Mouse (Mus musculus) neural tube, postnatal 0 days (tissue): ENCODE measurements around the gene Fam71b. TPM values are rescaled to one million over a fixed set of nuclear protein-coding genes. Genes with fewer than 3 reads are reported as not detected.

Source experiments
- polyA plus RNA-seq: library from polyadenylated mRNA; unstranded; fragments of >200 nt; fragmentation: Nextera tagmentation; extraction: Ambion mirVana; gene quantifications from 2 replicates; pipeline ENCODE4 v1.2.1, GENCODE M21; 2015

The Fam71b gene
- polyA plus RNA-seq: not detected in 2 replicates

DNA sequence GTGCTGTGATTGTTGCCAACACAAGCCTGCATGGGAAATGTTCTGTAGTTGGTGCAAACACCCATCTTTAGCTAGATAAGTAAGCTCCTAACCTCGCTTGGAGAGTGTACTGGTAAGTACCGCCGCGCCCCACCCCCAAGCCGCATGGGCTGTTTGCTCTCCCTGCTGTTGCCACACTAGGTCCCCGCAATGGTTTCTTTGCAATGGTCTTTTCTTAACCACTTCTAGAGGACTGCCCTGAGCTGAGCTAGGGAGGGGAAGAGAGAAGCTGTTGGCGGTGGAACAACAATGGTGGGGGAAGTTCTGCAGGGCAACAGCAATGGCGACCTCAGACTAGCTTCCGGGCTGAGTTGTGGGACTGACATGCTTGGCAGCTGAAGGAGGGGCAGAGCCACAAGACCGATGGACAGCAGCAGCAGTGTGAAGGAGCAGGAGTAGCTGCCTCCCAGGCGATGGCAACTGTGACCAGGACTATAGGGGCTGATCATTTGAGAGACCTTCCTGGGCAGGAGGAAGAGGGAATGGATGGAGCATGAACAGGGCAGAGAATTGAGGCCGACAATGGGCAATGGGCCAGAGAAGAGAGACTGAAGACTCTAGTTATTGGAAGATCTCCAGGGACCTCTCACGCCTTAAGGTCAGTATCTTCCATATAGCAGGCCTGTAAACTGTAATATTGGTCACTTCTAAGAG, at the start of gene Fam71b:
Fam71b (plus strand) TSS at position 393 of the 693 bp plus-strand sequence.

DNA sequence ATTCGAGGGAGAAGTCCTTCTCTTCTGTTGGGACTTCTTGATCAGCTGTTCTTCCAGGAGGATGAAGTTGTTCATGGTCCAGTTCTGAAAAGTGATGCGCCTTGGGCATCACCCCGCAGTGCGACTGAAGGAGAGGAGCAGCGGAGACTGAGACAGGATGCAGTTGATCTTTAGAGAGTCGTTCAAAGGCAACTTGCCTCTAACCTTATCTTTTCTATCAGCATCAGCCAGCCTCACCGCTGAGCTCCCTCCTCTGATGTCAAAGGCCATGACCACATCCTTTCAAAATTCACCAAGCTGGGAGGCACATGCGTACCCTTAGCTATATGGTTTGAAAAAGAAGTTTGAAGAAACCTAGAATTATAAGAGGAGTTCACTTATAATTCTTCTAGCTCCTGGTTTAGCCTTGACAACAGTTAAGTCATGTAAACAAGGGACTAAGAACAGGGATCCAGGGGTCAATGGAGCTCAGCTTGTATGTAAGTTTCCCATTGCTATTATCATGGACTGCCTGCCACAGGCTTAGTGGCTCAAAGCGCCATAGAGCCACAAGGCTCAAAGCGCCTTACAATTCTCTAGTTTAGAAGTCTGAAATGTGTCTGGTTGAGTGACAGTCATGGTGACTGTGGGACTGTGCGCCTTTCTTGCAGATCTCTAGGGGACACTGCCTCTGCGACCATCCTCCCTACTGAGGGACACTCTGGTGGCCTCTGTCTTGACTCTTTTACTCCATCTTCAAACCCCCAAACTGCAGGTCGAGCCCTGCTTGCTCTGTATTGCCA, 6.8 kb upstream of the Fam71b start, which contains the start of gene Itk:
Itk (minus strand) TSS at position 180 of the 782 bp plus-strand sequence.

DNA sequence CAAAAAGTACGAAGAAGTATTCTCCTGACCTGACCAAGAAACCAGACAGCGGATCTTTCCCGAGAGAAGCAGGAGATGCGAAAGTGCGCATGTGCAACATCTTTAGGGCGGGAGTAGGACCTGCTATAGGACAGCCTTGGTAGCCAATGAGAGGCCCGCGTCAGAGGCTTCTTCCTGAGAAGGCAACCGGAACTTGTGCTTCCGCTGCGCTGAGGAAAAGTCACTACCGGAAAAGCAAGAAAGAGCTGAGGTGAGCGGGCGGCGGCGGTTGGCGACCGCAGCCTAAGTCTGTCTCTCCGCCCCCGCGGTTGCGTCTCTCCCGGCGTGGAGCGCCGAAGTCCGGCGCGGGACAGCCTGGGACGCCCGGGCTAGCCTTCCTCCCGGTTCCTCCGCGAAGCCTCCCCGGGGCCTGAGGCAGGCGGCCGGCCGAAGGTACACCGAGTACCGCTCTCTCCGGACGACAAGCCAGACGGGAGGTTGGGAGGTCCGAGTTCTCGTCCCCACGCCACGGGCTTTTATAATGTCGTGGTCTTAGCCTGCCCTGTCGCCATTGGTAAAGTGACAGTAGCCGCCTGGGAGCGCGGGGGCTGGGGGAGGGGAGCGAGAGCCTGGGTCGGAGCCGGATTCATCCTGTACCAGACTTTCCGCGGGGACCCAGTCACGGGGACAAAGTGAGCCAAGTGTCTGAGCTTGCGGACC, 40.5 kb downstream of the Fam71b start, which contains the start of gene Med7:
Med7 (plus strand) TSS at position 166 of the 699 bp plus-strand sequence.

DNA sequence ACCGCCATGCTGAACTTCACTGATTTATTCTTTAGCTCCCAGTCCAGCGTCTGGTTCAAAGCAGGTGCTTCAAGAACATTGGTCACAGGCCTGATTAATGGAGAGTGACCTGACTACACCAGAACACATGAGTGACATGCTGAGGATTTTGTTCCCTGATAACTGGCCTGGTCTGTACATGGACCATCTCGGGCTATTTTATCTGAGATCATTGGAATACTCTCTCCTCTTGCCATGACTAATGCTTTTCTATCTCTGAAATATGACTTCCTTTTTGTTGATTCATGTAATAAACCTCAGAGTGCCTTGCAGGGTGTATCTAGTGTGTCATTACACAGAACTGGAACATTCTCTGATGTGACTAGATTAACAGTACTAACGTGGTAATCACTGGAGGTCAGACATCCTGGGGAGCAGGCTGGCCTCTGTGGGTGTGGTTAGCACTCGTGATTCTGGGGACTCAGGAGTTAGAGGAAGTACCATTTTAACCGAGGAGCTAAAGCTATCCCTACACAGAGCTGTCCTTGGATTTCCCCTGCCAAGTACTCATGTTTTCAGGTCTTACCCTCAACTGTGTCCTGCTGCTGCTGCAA, 58.2 kb downstream of the Fam71b start, which contains the start of gene Havcr2:
Havcr2 (plus strand) TSS at position 483 of the 593 bp plus-strand sequence.

Other genes starting within 250 kb of the Fam71b start
- gene Nipal4, start 230.1 kb upstream of the Fam71b start, polyA plus RNA-seq: 0.23 and 0.46 TPM in 2 replicates
- 2.4 and 3.2 TPM in 2 replicates for gene Fndc9, start 161.0 kb upstream of the Fam71b start, polyA plus RNA-seq
- gene Cyfip2, start 83.7 kb upstream of the Fam71b start, polyA plus RNA-seq: 75.0 and 85.3 TPM in 2 replicates
- gene Itk, start 7.0 kb upstream of the Fam71b start, polyA plus RNA-seq: not detected in 2 replicates
- 53.4 and 61.0 TPM in 2 replicates for gene Med7, start 40.4 kb downstream of the Fam71b start, polyA plus RNA-seq
- gene Havcr2, start 58.4 kb downstream of the Fam71b start, polyA plus RNA-seq: 0.14 and 0.21 TPM in 2 replicates
- gene Gm12169, start 127.7 kb downstream of the Fam71b start, polyA plus RNA-seq: not detected in 2 replicates
- gene BC053393, start 175.0 kb downstream of the Fam71b start, polyA plus RNA-seq: 0.12 TPM in 1 of 2 replicates, not detected in the other
- gene Dppa1, start 232.7 kb downstream of the Fam71b start, polyA plus RNA-seq: not detected in 2 replicates